Mouse (Mus musculus): Measurements from ENCODE around the gene Agmo. TPM values are rescaled to one million over a fixed set of nuclear protein-coding genes. Genes with fewer than 3 reads are reported as not detected.

Gene Agmo
- polyA plus RNA-seq (2015; fragmentation: Nextera tagmentation; extraction: Ambion mirVana) = 0.58 and 1.6 TPM in 2 replicates

DNA sequence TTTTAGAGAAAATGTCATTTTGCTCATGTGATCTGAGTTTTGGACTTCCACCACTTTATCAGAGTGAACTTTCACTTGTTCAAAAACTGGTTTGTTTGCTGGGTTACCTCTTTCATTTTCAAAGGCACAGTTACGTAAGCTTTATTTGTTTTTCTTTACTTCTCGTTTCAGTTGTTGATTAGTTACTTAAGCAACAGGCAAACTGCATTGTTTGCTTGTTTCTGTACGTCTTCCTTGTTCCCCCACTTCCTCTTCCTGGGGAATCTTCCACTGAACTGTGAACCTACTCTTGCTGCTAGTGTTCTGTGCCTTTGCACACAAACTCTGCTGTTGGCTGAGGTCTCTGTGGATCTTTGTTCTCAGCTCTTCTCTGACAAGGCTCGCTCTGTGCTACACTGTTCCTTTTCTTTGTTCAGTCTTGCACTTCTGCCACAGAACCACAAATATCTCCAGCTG, at the start of gene Agmo:
Agmo (plus strand) TSS at position 76 of the 456 bp plus-strand sequence.
- no peaks in the 10 kb centered on the region for H3K9me3 ChIP-seq (ENCODE audit: control insufficient read depth, low read length)
- 25% methylated on average over 4 of the region's 4 CpGs for WGBS
- H3K4me1 ChIP-seq (replicated peaks; ENCODE audit: control insufficient read depth, insufficient read depth, low read length) = no peaks in the 10 kb centered on the region
- no peak within 1 kb of the TSS for H3K9ac ChIP-seq (ENCODE audit: low read length)
- peak within 1 kb of the TSS; percentile 18 for H3K27ac ChIP-seq (ENCODE audit: low read length)
- H3K4me2 ChIP-seq (ENCODE audit: low read depth, low read length) = no peak within 1 kb of the TSS; the same call in 1 of the 2 replicates
- no peaks in the 10 kb centered on the region for H3K27me3 ChIP-seq (ENCODE audit: control insufficient read depth, insufficient read depth, low read depth, low read length)
- H3K36me3 ChIP-seq (ENCODE audit: control insufficient read depth, insufficient read depth, low read length) = no peaks in the 10 kb centered on the region
- no peak within 1 kb of the TSS for H3K4me3 ChIP-seq (ENCODE audit: low read length)
- ATAC-seq (ENCODE audit: low read depth) = no peak

DNA sequence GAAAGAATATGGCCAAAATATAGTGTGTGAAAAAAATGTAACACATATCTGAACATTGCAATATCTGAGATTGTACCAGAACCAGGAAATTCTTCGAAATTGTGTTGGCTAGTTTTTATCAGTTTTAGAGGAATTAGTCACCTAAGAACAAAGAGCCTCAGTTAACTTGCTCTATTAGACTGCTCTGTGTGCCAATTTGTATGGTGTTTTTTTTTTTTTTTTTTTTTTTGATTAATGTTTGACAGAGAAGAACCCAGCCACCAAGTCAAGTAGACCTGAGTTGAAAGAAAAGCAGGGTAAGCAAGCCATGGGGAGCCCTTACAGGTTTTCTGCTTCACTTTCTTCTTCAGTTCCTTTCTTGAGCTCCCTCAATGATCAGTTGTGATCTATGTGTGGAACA, 10.3 kb upstream of the Agmo start:
- WGBS = 66% methylated on average over 1 of the region's 1 CpGs
- no peak overlapping the region for H3K27ac ChIP-seq (ENCODE audit: low read length)

DNA sequence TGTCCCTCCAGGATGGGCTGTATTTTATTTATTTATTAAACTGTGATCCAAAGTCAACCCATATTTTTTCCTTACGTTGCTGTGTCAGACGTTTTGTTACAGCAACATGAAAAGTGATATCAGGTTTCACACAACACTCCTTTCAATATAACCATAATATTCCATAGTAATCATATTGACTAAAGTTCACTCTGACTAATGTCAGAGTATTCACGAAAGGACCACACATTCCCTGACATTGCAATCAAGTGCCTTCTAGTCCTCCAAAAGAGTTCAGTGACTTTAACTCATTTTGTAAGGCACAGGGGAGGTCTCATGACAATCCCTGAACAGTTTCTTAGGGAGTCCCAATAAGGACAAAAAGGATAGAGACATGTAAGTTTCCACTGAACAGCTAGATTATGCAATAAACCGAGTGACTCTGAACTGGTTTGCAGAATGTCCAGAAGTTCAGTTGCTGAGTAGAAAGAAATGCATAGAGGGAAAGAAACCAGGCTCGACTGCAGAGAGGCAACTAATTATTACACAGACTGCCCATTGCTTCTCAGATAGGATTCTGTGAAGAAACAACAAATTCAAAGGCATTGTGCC, 371 bp upstream of the Agmo start:
- Histone ChIP-seq H3K27ac (ENCODE audit: low read length) (no peak overlapping the region), H3K4me2 (ENCODE audit: low read depth, low read length) (no peak overlapping the region; the same call in 1 of the 2 replicates), H3K4me3 (ENCODE audit: low read length) (no peak overlapping the region), H3K9me3 (ENCODE audit: control insufficient read depth, low read length) (no peaks in the 10 kb centered on the region), H3K4me1 (replicated peaks; ENCODE audit: control insufficient read depth, insufficient read depth, low read length) (no peaks in the 10 kb centered on the region), H3K36me3 (ENCODE audit: control insufficient read depth, insufficient read depth, low read length) (no peaks in the 10 kb centered on the region), H3K9ac (ENCODE audit: low read length) (no peak overlapping the region), H3K27me3 (ENCODE audit: control insufficient read depth, insufficient read depth, low read depth, low read length) (no peaks in the 10 kb centered on the region)
- 61% methylated on average over 5 of the region's 5 CpGs for WGBS
- ATAC-seq (ENCODE audit: low read depth) = no peak

More for the DNA sequence above, 10.3 kb upstream of the Agmo start:
- Histone ChIP-seq H3K9ac (ENCODE audit: low read length) (no peak overlapping the region), H3K4me1 (replicated peaks; ENCODE audit: control insufficient read depth, insufficient read depth, low read length) (no peaks in the 10 kb centered on the region), H3K4me2 (ENCODE audit: low read depth, low read length) (no peak overlapping the region), H3K27me3 (ENCODE audit: control insufficient read depth, insufficient read depth, low read depth, low read length) (no peaks in the 10 kb centered on the region), H3K36me3 (ENCODE audit: control insufficient read depth, insufficient read depth, low read length) (no peaks in the 10 kb centered on the region), H3K4me3 (ENCODE audit: low read length) (no peak overlapping the region), H3K9me3 (ENCODE audit: control insufficient read depth, low read length) (no peaks in the 10 kb centered on the region)
- ATAC-seq (ENCODE audit: low read depth) = no peak

DNA sequence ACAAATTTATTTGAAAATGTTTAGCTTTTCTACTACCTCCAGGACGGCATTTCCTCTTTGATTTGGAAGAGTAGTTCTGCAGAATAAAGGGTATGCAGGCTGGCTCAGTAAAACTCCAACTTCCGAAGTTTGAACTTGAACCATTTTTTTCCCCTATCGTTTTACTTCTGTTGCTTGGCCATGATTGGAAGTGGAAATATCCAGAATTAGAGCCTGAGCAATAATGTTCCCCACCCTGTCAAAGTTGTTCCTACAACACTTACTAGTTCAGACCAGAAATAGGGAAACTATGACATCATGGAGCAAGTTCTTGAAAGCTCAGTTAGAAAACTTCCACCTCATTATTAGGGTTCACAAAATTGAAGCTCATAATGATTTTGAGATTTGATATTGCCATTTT, 1.0 kb downstream of the Agmo start:
- Histone ChIP-seq H3K27ac (ENCODE audit: low read length) (no peak overlapping the region), H3K9me3 (ENCODE audit: control insufficient read depth, low read length) (no peaks in the 10 kb centered on the region), H3K36me3 (ENCODE audit: control insufficient read depth, insufficient read depth, low read length) (no peaks in the 10 kb centered on the region), H3K4me1 (replicated peaks; ENCODE audit: control insufficient read depth, insufficient read depth, low read length) (no peaks in the 10 kb centered on the region), H3K4me2 (ENCODE audit: low read depth, low read length) (no peak overlapping the region), H3K4me3 (ENCODE audit: low read length) (no peak overlapping the region), H3K9ac (ENCODE audit: low read length) (no peak overlapping the region), H3K27me3 (ENCODE audit: control insufficient read depth, insufficient read depth, low read depth, low read length) (no peaks in the 10 kb centered on the region)
- no peak for ATAC-seq (ENCODE audit: low read depth)
- 68% methylated on average over 3 of the region's 3 CpGs for WGBS

DNA sequence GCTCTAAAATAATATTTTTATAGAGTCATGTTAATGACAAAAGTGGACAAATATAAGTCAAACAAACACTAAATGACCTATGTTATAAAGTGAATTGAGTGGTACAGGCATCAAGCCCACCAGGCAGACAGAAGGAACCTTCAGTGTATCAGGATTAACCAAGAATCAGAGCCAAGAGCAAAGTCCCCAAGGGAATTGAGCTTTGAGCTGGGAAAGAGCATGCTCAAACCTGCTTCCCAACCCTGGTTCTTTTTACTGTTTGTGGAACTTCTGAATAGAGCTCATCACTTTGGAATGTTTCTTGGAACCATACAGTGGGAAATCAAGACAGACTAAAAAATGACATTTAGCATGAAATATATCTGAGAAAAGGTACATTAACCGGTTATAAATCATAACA, 3.4 kb downstream of the Agmo start:
- Histone ChIP-seq H3K4me2 (ENCODE audit: low read depth, low read length) (no peak overlapping the region), H3K4me1 (replicated peaks; ENCODE audit: control insufficient read depth, insufficient read depth, low read length) (no peaks in the 10 kb centered on the region), H3K9ac (ENCODE audit: low read length) (no peak overlapping the region), H3K9me3 (ENCODE audit: control insufficient read depth, low read length) (no peaks in the 10 kb centered on the region), H3K4me3 (ENCODE audit: low read length) (no peak overlapping the region), H3K36me3 (ENCODE audit: control insufficient read depth, insufficient read depth, low read length) (no peaks in the 10 kb centered on the region), H3K27me3 (ENCODE audit: control insufficient read depth, insufficient read depth, low read depth, low read length) (no peaks in the 10 kb centered on the region), H3K27ac (ENCODE audit: low read length) (no peak overlapping the region)
- WGBS = 77% methylated on average over 1 of the region's 1 CpGs
- no peak for ATAC-seq (ENCODE audit: low read depth)

- no peaks in the 10 kb centered on the region for H3K9me3 ChIP-seq (ENCODE audit: control insufficient read depth, low read length)
- WGBS = 87% methylated on average over 5 of the region's 5 CpGs
Measured at GRCm38 (mm10) chr12:37251688-37252087, 10.2 kb downstream of the Agmo start.

GRCm38 (mm10) chr12:37257099-37257498, 15.7 kb downstream of the Agmo start:
- no peaks in the 10 kb centered on the region for H3K36me3 ChIP-seq (ENCODE audit: control insufficient read depth, insufficient read depth, low read length)
- H3K4me2 ChIP-seq (ENCODE audit: low read depth, low read length) = no peak overlapping the region
- H3K4me1 ChIP-seq (replicated peaks; ENCODE audit: control insufficient read depth, insufficient read depth, low read length) = no peaks in the 10 kb centered on the region
- 47% methylated on average over 2 of the region's 2 CpGs for WGBS
- H3K9me3 ChIP-seq (ENCODE audit: control insufficient read depth, low read length) = no peaks in the 10 kb centered on the region
- ATAC-seq (ENCODE audit: low read depth) = peak; percentile 83
- H3K9ac ChIP-seq (ENCODE audit: low read length) = no peak overlapping the region
- H3K27ac ChIP-seq (ENCODE audit: low read length) = no peak overlapping the region
- no peak overlapping the region for H3K4me3 ChIP-seq (ENCODE audit: low read length)
- no peaks in the 10 kb centered on the region for H3K27me3 ChIP-seq (ENCODE audit: control insufficient read depth, insufficient read depth, low read depth, low read length)

More at GRCm38 (mm10) chr12:37251688-37252087, 10.2 kb downstream of the Agmo start:
- Histone ChIP-seq H3K27ac (ENCODE audit: low read length) (no peak overlapping the region), H3K9ac (ENCODE audit: low read length) (no peak overlapping the region), H3K4me1 (replicated peaks; ENCODE audit: control insufficient read depth, insufficient read depth, low read length) (no peaks in the 10 kb centered on the region), H3K27me3 (ENCODE audit: control insufficient read depth, insufficient read depth, low read depth, low read length) (no peaks in the 10 kb centered on the region), H3K4me2 (ENCODE audit: low read depth, low read length) (no peak overlapping the region), H3K4me3 (ENCODE audit: low read length) (no peak overlapping the region), H3K36me3 (ENCODE audit: control insufficient read depth, insufficient read depth, low read length) (no peaks in the 10 kb centered on the region)
- no peak for ATAC-seq (ENCODE audit: low read depth)

GRCm38 (mm10) chr12:37259771-37260528, 18.5 kb downstream of the Agmo start:
- H3K4me3 ChIP-seq (ENCODE audit: low read length) = no peak overlapping the region
- H3K4me2 ChIP-seq (ENCODE audit: low read depth, low read length) = no peak overlapping the region
- no peak overlapping the region for H3K9ac ChIP-seq (ENCODE audit: low read length)
- no peaks in the 10 kb centered on the region for H3K9me3 ChIP-seq (ENCODE audit: control insufficient read depth, low read length)
- H3K27ac ChIP-seq (ENCODE audit: low read length) = no peak overlapping the region
- H3K27me3 ChIP-seq (ENCODE audit: control insufficient read depth, insufficient read depth, low read depth, low read length) = no peaks in the 10 kb centered on the region
- no peaks in the 10 kb centered on the region for H3K4me1 ChIP-seq (replicated peaks; ENCODE audit: control insufficient read depth, insufficient read depth, low read length)
- no peaks in the 10 kb centered on the region for H3K36me3 ChIP-seq (ENCODE audit: control insufficient read depth, insufficient read depth, low read length)
- no peak for ATAC-seq (ENCODE audit: low read depth)

DNA sequence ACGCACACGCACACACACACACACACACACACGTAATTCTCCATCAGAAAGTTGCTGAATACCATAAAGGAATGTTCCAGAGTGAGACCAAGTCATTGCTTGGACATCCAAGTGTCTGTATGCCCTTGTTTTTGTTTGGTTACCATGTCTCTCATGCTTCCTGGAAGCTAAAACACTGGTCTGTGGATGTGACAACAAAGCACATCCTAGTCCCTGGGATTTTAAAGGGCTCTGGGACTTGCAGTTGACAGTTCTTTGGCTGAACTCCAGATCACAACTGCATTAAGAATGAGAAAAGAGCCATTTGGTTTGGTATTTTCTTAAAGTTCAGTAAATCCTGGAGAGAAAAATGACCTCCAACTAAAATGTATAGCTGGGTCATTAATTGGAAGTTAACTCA, 22.2 kb downstream of the Agmo start:
- no peak overlapping the region for H3K4me3 ChIP-seq (ENCODE audit: low read length)
- H3K4me2 ChIP-seq (ENCODE audit: low read depth, low read length) = no peak overlapping the region
- H3K27me3 ChIP-seq (ENCODE audit: control insufficient read depth, insufficient read depth, low read depth, low read length) = no peaks in the 10 kb centered on the region
- 73% methylated on average over 3 of the region's 3 CpGs for WGBS
- H3K9ac ChIP-seq (ENCODE audit: low read length) = no peak overlapping the region
- H3K4me1 ChIP-seq (replicated peaks; ENCODE audit: control insufficient read depth, insufficient read depth, low read length) = no peaks in the 10 kb centered on the region
- ATAC-seq (ENCODE audit: low read depth) = 0 out of 2 replicates have a peak, but pooled peaks have one; percentile 49
- no peaks in the 10 kb centered on the region for H3K9me3 ChIP-seq (ENCODE audit: control insufficient read depth, low read length)
- no peaks in the 10 kb centered on the region for H3K36me3 ChIP-seq (ENCODE audit: control insufficient read depth, insufficient read depth, low read length)
- no peak overlapping the region for H3K27ac ChIP-seq (ENCODE audit: low read length)
